Mouse (Mus musculus) CD8-positive naive resting alpha-beta T cell, adult 57 days (primary cell): ENCODE measurements around the gene Ccl12. TPM values are rescaled to one million over a fixed set of nuclear protein-coding genes. Genes with fewer than 3 reads are reported as not detected.

Experiments used
- total RNA-seq: library from RNA; stranded (reverse); gene quantifications from one replicate; pipeline ENCODE4 v1.2.4, GENCODE M21; 2023

The Ccl12 gene
- total RNA-seq: not detected

GRCm38 (mm10) chr11:82101529-82101928 is at the start of gene Ccl12:
Gene Ccl12 (plus strand): TSS chr11:82101845.

GRCm38 (mm10) chr11:82057646-82058045 is 44.0 kb upstream of the Ccl12 start, which contains the start of gene Ccl11:
Gene Ccl11 (plus strand): TSS chr11:82057823.

DNA sequence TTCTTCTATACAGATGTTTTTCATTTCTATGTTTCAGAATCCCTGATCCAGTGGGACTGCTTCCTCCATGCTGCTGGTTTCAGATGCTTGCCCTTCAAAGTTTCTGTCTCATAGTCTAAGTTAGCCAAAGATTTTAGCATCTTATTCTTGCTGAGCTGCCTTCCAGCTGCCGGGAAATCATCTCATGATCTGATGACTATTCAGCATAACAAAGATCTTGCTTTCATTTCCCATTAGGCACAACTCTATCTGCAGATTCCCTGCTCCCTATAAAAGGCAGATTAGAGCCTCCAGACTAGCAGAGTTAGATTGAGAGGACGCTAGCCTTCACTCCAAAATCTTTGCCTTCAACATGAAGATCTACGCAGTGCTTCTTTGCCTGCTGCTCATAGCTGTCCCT is 13.2 kb downstream of the Ccl12 start, which contains the start of gene Ccl8:
Gene Ccl8 (plus strand): TSS at position 301 of the 400 bp plus-strand sequence.

Other genes starting within 250 kb of the Ccl12 start
- not detected for gene 5530401A14Rik, start 241.2 kb upstream of the Ccl12 start, total RNA-seq
- not detected for gene Asic2, start 133.4 kb upstream of the Ccl12 start, total RNA-seq
- not detected for gene Ccl2, start 66.3 kb upstream of the Ccl12 start, total RNA-seq
- not detected for gene Gm17268, start 63.3 kb upstream of the Ccl12 start, total RNA-seq
- not detected for gene Ccl7, start 56.1 kb upstream of the Ccl12 start, total RNA-seq
- not detected for gene Ccl11, start 44.0 kb upstream of the Ccl12 start, total RNA-seq
- gene Ccl8, start 13.3 kb downstream of the Ccl12 start, total RNA-seq: not detected
- gene Ccl1, start 203.8 kb downstream of the Ccl12 start, total RNA-seq: not detected